In the genomic region with DNA sequence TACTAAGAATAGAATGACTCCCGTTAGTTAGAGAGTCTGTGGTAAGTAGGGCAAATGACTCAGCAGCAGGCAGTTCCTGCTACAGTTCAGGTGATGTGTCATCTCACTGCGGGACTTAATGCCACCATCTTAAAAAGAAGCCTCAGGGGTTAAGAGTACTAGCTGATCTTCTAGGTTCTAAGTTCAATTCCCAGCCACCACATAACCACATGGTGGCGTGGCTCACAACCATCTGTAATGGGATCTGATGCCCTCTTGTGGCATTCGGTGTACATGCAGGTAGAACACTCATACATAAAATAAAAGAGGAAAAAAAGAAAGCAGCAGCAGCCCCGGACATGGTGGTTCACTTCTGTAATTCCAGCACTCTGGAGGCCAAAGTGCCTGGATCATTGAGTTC, we compare ENCODE assay signal across 9 mouse cellular contexts. TPM values are rescaled to one million over a fixed set of nuclear protein-coding genes. Genes with fewer than 3 reads are reported as not detected.
DNase-seq lines count a peak whose midpoint lies in the region; ATAC-seq and TF ChIP-seq lines count a peak whose summit lies in the region.
"Had no signal": no experiment of that assay in that cellular context is flagged by ENCODE, and none has a peak within 500 bp of the region (broad histone marks: within the 10 kb centered on the region; RNA-seq: fewer than 3 reads in every experiment).

No protein-coding gene starts in this region.

- no peak overlapping the region for H3K4me3 ChIP-seq in midbrain, embryonic 10.5 days
- no peak overlapping the region for H3K4me3 ChIP-seq in midbrain, embryonic 15.5 days
- no peak overlapping the region for H3K4me3 ChIP-seq in hindbrain, postnatal 0 days (ENCODE audit: low read length)
- no peak overlapping the region for H3K4me3 ChIP-seq in liver, postnatal 0 days (ENCODE audit: low read depth, low read length)
- H3K4me3 ChIP-seq: hindbrain, embryonic 15.5 days; stomach, embryonic 15.5 days had no signal

- 48% methylated on average over 5 of the region's 5 CpGs for WGBS in midbrain, embryonic 10.5 days
- 34% methylated on average over 5 of the region's 5 CpGs for WGBS in midbrain, embryonic 15.5 days
- 32% methylated on average over 5 of the region's 5 CpGs for WGBS in hindbrain, postnatal 0 days
- 27% methylated on average over 5 of the region's 5 CpGs for WGBS in liver, postnatal 0 days (ENCODE audit: insufficient replicate concordance)

- no peaks in the 10 kb centered on the region for H3K4me1 ChIP-seq in midbrain, embryonic 10.5 days
- no peaks in the 10 kb centered on the region for H3K4me1 ChIP-seq in midbrain, embryonic 15.5 days
- H3K4me1 ChIP-seq in hindbrain, postnatal 0 days (ENCODE audit: insufficient read depth, low read length): no peaks in the 10 kb centered on the region
- H3K4me1 ChIP-seq in liver, postnatal 0 days (ENCODE audit: insufficient read depth): no peaks in the 10 kb centered on the region
- H3K4me1 ChIP-seq: hindbrain, embryonic 15.5 days; stomach, embryonic 15.5 days had no signal

- no peak overlapping the region for H3K9ac ChIP-seq in midbrain, embryonic 15.5 days
- no peak overlapping the region for H3K9ac ChIP-seq in hindbrain, postnatal 0 days (replicated peaks; ENCODE audit: low read length)
- no peak overlapping the region for H3K9ac ChIP-seq in liver, postnatal 0 days (replicated peaks)
- H3K9ac ChIP-seq: hindbrain, embryonic 15.5 days; stomach, embryonic 15.5 days had no signal

- H3K27ac ChIP-seq in midbrain, embryonic 10.5 days (replicated peaks): no peak overlapping the region
- no peak overlapping the region for H3K27ac ChIP-seq in midbrain, embryonic 15.5 days
- H3K27ac ChIP-seq in hindbrain, postnatal 0 days: no peak overlapping the region
- no peak overlapping the region for H3K27ac ChIP-seq in liver, postnatal 0 days (ENCODE audit: low read depth)
- H3K27ac ChIP-seq: hindbrain, embryonic 15.5 days; stomach, embryonic 15.5 days had no signal

- no peaks in the 10 kb centered on the region for H3K27me3 ChIP-seq in midbrain, embryonic 10.5 days (ENCODE audit: low read depth, poor library complexity, severe bottlenecking)
- no peaks in the 10 kb centered on the region for H3K27me3 ChIP-seq in midbrain, embryonic 15.5 days (replicated peaks)
- no peaks in the 10 kb centered on the region for H3K27me3 ChIP-seq in hindbrain, postnatal 0 days (ENCODE audit: insufficient read depth, low read length)
- H3K27me3 ChIP-seq in liver, postnatal 0 days (ENCODE audit: insufficient read depth, low read length): no peaks in the 10 kb centered on the region
- H3K27me3 ChIP-seq: hindbrain, embryonic 15.5 days; stomach, embryonic 15.5 days had no signal

- no peaks in the 10 kb centered on the region for H3K9me3 ChIP-seq in midbrain, embryonic 10.5 days (replicated peaks)
- no peaks in the 10 kb centered on the region for H3K9me3 ChIP-seq in midbrain, embryonic 15.5 days
- H3K9me3 ChIP-seq in hindbrain, postnatal 0 days (ENCODE audit: low read length): no peaks in the 10 kb centered on the region
- H3K9me3 ChIP-seq in liver, postnatal 0 days (ENCODE audit: low read length): no peaks in the 10 kb centered on the region
- H3K9me3 ChIP-seq: hindbrain, embryonic 15.5 days; stomach, embryonic 15.5 days had no signal

- peak; percentile 88 for TF ChIP-seq CTCF in hindbrain, postnatal 0 days (IDR thresholded peaks at IDR 0.05; ENCODE audit: low read depth)
- TF ChIP-seq CTCF in liver, postnatal 0 days (IDR thresholded peaks at IDR 0.05; ENCODE audit: low read depth): peak; percentile 95

- TF ChIP-seq EP300 in liver, postnatal 0 days (IDR thresholded peaks at IDR 0.05; ENCODE audit: low read depth): no peak

- peak; percentile 46 for DNase-seq in midbrain, embryonic 10.5 days (ENCODE audit: low spot score)
- peak; percentile 34 for DNase-seq in Muller cell, postnatal 12 days (ENCODE audit: inconsistent ontology term)
- DNase-seq in cerebellum, adult 8-10 months: peak; percentile 25
- DNase-seq in hindbrain, postnatal 0 days (ENCODE audit: low spot score): peak; percentile 80
- DNase-seq in liver, postnatal 0 days: peak; percentile 59
- DNase-seq in skeletal muscle tissue, adult 2 months (ENCODE audit: low read depth, low spot score): peak; percentile 24

- ATAC-seq in midbrain, embryonic 15.5 days (replicated peaks): no peak
- no peak for ATAC-seq in hindbrain, postnatal 0 days
- ATAC-seq in liver, postnatal 0 days: peak; percentile 59

- H3K36me3 ChIP-seq in midbrain, embryonic 10.5 days: peaks cover 89% of the 10 kb centered on the region
- peaks cover 58% of the 10 kb centered on the region for H3K36me3 ChIP-seq in midbrain, embryonic 15.5 days (replicated peaks)
- H3K36me3 ChIP-seq in hindbrain, postnatal 0 days (ENCODE audit: insufficient read depth, low read length): peaks cover 54% of the 10 kb centered on the region
- H3K36me3 ChIP-seq in liver, postnatal 0 days (replicated peaks; ENCODE audit: insufficient read depth, low read length): peaks cover 80% of the 10 kb centered on the region

- no peak overlapping the region for H3K4me2 ChIP-seq in midbrain, embryonic 15.5 days
- H3K4me2 ChIP-seq in hindbrain, postnatal 0 days (ENCODE audit: low read depth, low read length): no peak overlapping the region
- H3K4me2 ChIP-seq in liver, postnatal 0 days (ENCODE audit: low read depth, low read length): no peak overlapping the region
- H3K4me2 ChIP-seq: hindbrain, embryonic 15.5 days; stomach, embryonic 15.5 days had no signal

RNA-seq across cellular contexts. Expression of gene Nbr1, which starts 10.4 kb away (rescaled TPM):
- polyA plus RNA-seq in midbrain, embryonic 10.5 days (2016; fragmentation: Nextera tagmentation; extraction: Ambion mirVana): 69.9 and 83.7 TPM in 2 replicates
- 102 and 103 TPM in 2 replicates for polyA plus RNA-seq in midbrain, embryonic 15.5 days (2015; fragmentation: Nextera tagmentation; extraction: Ambion mirVana)
- 93.6 and 152 TPM in 2 replicates for total RNA-seq in hindbrain, postnatal 0 days (2014; rRNA removed)
- polyA plus RNA-seq in hindbrain, postnatal 0 days (2015; fragmentation: Nextera tagmentation; extraction: Ambion mirVana): 53.9 and 55.9 TPM in 2 replicates
- polyA plus RNA-seq in liver, postnatal 0 days (2015; fragmentation: Nextera tagmentation; extraction: Ambion mirVana): 32.8 and 35.3 TPM in 2 replicates

RNA-seq across cellular contexts. Expression of gene Brca1, which starts 10.6 kb away (rescaled TPM):
- polyA plus RNA-seq in midbrain, embryonic 10.5 days (2016; fragmentation: Nextera tagmentation; extraction: Ambion mirVana): 21.6 and 23.0 TPM in 2 replicates
- 1.5 and 2.8 TPM in 2 replicates for polyA plus RNA-seq in midbrain, embryonic 15.5 days (2015; fragmentation: Nextera tagmentation; extraction: Ambion mirVana)
- total RNA-seq in hindbrain, postnatal 0 days (2014; rRNA removed): 6.7 and 8.5 TPM in 2 replicates
- 2.3 and 2.4 TPM in 2 replicates for polyA plus RNA-seq in hindbrain, postnatal 0 days (2015; fragmentation: Nextera tagmentation; extraction: Ambion mirVana)
- 3.9 and 5.0 TPM in 2 replicates for polyA plus RNA-seq in liver, postnatal 0 days (2015; fragmentation: Nextera tagmentation; extraction: Ambion mirVana)

RNA-seq across cellular contexts. Expression of gene Tmem106a, which starts 19.7 kb away (rescaled TPM):
- polyA plus RNA-seq in midbrain, embryonic 10.5 days (2016; fragmentation: Nextera tagmentation; extraction: Ambion mirVana): 2.0 and 3.9 TPM in 2 replicates
- polyA plus RNA-seq in midbrain, embryonic 15.5 days (2015; fragmentation: Nextera tagmentation; extraction: Ambion mirVana): 3.1 and 4.5 TPM in 2 replicates
- total RNA-seq in hindbrain, postnatal 0 days (2014; rRNA removed): 2.6 and 5.2 TPM in 2 replicates
- 5.1 and 5.3 TPM in 2 replicates for polyA plus RNA-seq in hindbrain, postnatal 0 days (2015; fragmentation: Nextera tagmentation; extraction: Ambion mirVana)
- polyA plus RNA-seq in liver, postnatal 0 days (2015; fragmentation: Nextera tagmentation; extraction: Ambion mirVana): 10.8 and 11.2 TPM in 2 replicates

RNA-seq across cellular contexts. Expression of gene Gm11634, which starts 36.7 kb away (rescaled TPM):
- 0.22 TPM in 1 of 2 replicates, not detected in the other for polyA plus RNA-seq in midbrain, embryonic 10.5 days (2016; fragmentation: Nextera tagmentation; extraction: Ambion mirVana)
- not detected in 2 replicates for polyA plus RNA-seq in midbrain, embryonic 15.5 days (2015; fragmentation: Nextera tagmentation; extraction: Ambion mirVana)
- total RNA-seq in hindbrain, postnatal 0 days (2014; rRNA removed): not detected in 2 replicates
- not detected in 2 replicates for polyA plus RNA-seq in hindbrain, postnatal 0 days (2015; fragmentation: Nextera tagmentation; extraction: Ambion mirVana)
- polyA plus RNA-seq in liver, postnatal 0 days (2015; fragmentation: Nextera tagmentation; extraction: Ambion mirVana): not detected in 2 replicates
- polyA plus RNA-seq: hindbrain, embryonic 15.5 days; stomach, embryonic 15.5 days had no signal

Comparison
In these comparisons a context has a peak if more than half of its experiments do, and no peak if none do; other contexts are left out.
1. DNase-seq: peak in every context shown above with its lines; median percentile 80 in hindbrain, postnatal 0 days; 59 in liver, postnatal 0 days; 46 in midbrain, embryonic 10.5 days; 34 in Muller cell, postnatal 12 days; 25 in cerebellum, adult 8-10 months; 24 in skeletal muscle tissue, adult 2 months.